Comparison of ENCODE assay signal across 14 mouse cellular contexts in the genomic region with DNA sequence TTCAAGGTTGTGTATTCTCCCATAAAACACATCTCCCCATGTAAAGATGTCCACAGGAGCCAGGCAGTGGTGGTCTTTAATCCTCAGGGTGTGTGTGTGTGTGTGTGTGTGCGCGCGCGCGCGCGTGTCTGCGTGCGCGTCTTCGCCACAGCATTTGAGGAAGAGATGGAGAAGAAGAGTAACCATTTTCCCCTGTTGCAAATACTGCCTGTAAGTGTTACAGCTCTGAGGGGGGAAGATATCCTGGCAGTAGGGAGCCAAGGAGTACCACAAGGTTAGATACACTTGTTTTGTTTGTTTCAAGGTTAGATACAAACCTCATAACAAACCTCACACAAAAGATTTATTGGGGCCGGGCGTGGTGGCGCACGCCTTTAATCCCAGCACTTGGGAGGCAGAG.
"Had no signal": no experiment of that assay in that cellular context is flagged by ENCODE, and none has a peak within 500 bp of the region (broad histone marks: within the 10 kb centered on the region; RNA-seq: fewer than 3 reads in every experiment).

No protein-coding gene starts in this region.

- DNase-seq: liver, postnatal 0 days; lung, adult 2 months; lung, postnatal 4 days; right cerebral cortex, adult 18-20 months; right cerebral cortex, postnatal 25 days; right cerebral cortex, postnatal 4 days; spleen, adult 18-20 months; thymus, adult 18-20 months had no signal

- H3K27me3 ChIP-seq: lung, embryonic 15.5 days; midbrain, embryonic 12.5 days; neural tube, embryonic 13.5 days; neural tube, embryonic 15.5 days had no signal

- H3K9ac ChIP-seq: liver, postnatal 0 days; lung, embryonic 15.5 days; midbrain, embryonic 12.5 days; neural tube, embryonic 13.5 days; neural tube, embryonic 15.5 days had no signal

- H3K27ac ChIP-seq: lung, embryonic 15.5 days; midbrain, embryonic 10.5 days; midbrain, embryonic 12.5 days; neural tube, embryonic 13.5 days; neural tube, embryonic 15.5 days had no signal

- H3K9me3 ChIP-seq: lung, embryonic 15.5 days; midbrain, embryonic 10.5 days; midbrain, embryonic 12.5 days; neural tube, embryonic 13.5 days; neural tube, embryonic 15.5 days had no signal

- H3K4me3 ChIP-seq: lung, embryonic 15.5 days; midbrain, embryonic 10.5 days; midbrain, embryonic 12.5 days; myocyte; neural tube, embryonic 13.5 days; neural tube, embryonic 15.5 days had no signal

- H3K4me1 ChIP-seq: lung, embryonic 15.5 days; midbrain, embryonic 12.5 days; neural tube, embryonic 15.5 days had no signal

- H3K36me3 ChIP-seq: lung, embryonic 15.5 days; midbrain, embryonic 10.5 days; midbrain, embryonic 12.5 days; neural tube, embryonic 13.5 days; neural tube, embryonic 15.5 days had no signal
